Mouse (Mus musculus): ENCODE data around the gene Vmn1r155. TPM values are rescaled to one million over a fixed set of nuclear protein-coding genes. Genes with fewer than 3 reads are reported as not detected.
"Not testable (repeated sequence)": the region's sequence is repeated elsewhere in the genome, so short reads cannot be mapped to it uniquely, and the experiment has no call there.

Gene Vmn1r155
- polyA plus RNA-seq (2016; fragmentation: Nextera tagmentation; extraction: Ambion mirVana) = not detected in 2 replicates

GRCm38 (mm10) chr7:22657718-22658117 is at the start of gene Vmn1r155:
Gene Vmn1r155 (plus strand): TSS chr7:22658018.
- not testable (repeated sequence) for H3K36me3 ChIP-seq; ATAC-seq; H3K27ac ChIP-seq; H3K9ac ChIP-seq; H3K27me3 ChIP-seq (replicated peaks); H3K4me3 ChIP-seq; H3K4me1 ChIP-seq; H3K9me3 ChIP-seq (replicated peaks); H3K4me2 ChIP-seq
- WGBS (ENCODE audit: insufficient replicate concordance) = no CpG with 5 or more reads among the region's 3 CpGs

- H3K36me3 ChIP-seq; H3K9me3 ChIP-seq (replicated peaks); H3K4me3 ChIP-seq; H3K27me3 ChIP-seq (replicated peaks); ATAC-seq; H3K9ac ChIP-seq; H3K4me1 ChIP-seq; H3K4me2 ChIP-seq; H3K27ac ChIP-seq: not testable (repeated sequence)
- no CpG with 5 or more reads among the region's 2 CpGs for WGBS (ENCODE audit: insufficient replicate concordance)
Measured at GRCm38 (mm10) chr7:22692217-22692616, 34.4 kb downstream of the Vmn1r155 start, which contains the start of gene Gm8693. Gene Gm8693 (minus strand): TSS chr7:22692317.

Other genes starting within 250 kb of the Vmn1r155 start
- gene Vmn1r148, start 244.4 kb upstream of the Vmn1r155 start, polyA plus RNA-seq (2016; fragmentation: Nextera tagmentation; extraction: Ambion mirVana) = not detected in 2 replicates
- not detected in 2 replicates for gene Vmn1r149, start 219.8 kb upstream of the Vmn1r155 start, polyA plus RNA-seq (2016; fragmentation: Nextera tagmentation; extraction: Ambion mirVana)
- gene Gm10665, start 193.9 kb upstream of the Vmn1r155 start, polyA plus RNA-seq (2016; fragmentation: Nextera tagmentation; extraction: Ambion mirVana) = not detected in 2 replicates
- gene Vmn1r151, start 158.3 kb upstream of the Vmn1r155 start, polyA plus RNA-seq (2016; fragmentation: Nextera tagmentation; extraction: Ambion mirVana) = not detected in 2 replicates
- not detected in 2 replicates for gene Vmn1r152, start 135.1 kb upstream of the Vmn1r155 start, polyA plus RNA-seq (2016; fragmentation: Nextera tagmentation; extraction: Ambion mirVana)
- gene Gm8677, start 123.1 kb upstream of the Vmn1r155 start, polyA plus RNA-seq (2016; fragmentation: Nextera tagmentation; extraction: Ambion mirVana) = not detected in 2 replicates
- not detected in 2 replicates for gene Gm4201, start 92.7 kb upstream of the Vmn1r155 start, polyA plus RNA-seq (2016; fragmentation: Nextera tagmentation; extraction: Ambion mirVana)
- gene Gm4565, start 69.9 kb upstream of the Vmn1r155 start, polyA plus RNA-seq (2016; fragmentation: Nextera tagmentation; extraction: Ambion mirVana) = not detected in 2 replicates
- gene Gm8693, start 34.3 kb downstream of the Vmn1r155 start, polyA plus RNA-seq (2016; fragmentation: Nextera tagmentation; extraction: Ambion mirVana) = not detected in 2 replicates
- not detected in 2 replicates for gene Gm4567, start 61.7 kb downstream of the Vmn1r155 start, polyA plus RNA-seq (2016; fragmentation: Nextera tagmentation; extraction: Ambion mirVana)
- gene Vmn1r157, start 103.7 kb downstream of the Vmn1r155 start, polyA plus RNA-seq (2016; fragmentation: Nextera tagmentation; extraction: Ambion mirVana) = not detected in 2 replicates
- gene Vmn1r158, start 132.8 kb downstream of the Vmn1r155 start, polyA plus RNA-seq (2016; fragmentation: Nextera tagmentation; extraction: Ambion mirVana) = not detected in 2 replicates
- not detected in 2 replicates for gene Vmn1r159, start 185.6 kb downstream of the Vmn1r155 start, polyA plus RNA-seq (2016; fragmentation: Nextera tagmentation; extraction: Ambion mirVana)
- not detected in 2 replicates for gene Vmn1r160, start 213.2 kb downstream of the Vmn1r155 start, polyA plus RNA-seq (2016; fragmentation: Nextera tagmentation; extraction: Ambion mirVana)

Data from liver, embryonic 12.5 days (tissue).